Mouse (Mus musculus) brain, embryonic 14.5 days (tissue): Measurements from ENCODE around the gene Aldoc.

Source experiments
- CTCF ChIP-seq: fragments of 200-500 bp; IDR thresholded peaks from 2 replicates; pipeline ENCODE4 v1.5.1; 2012; ENCODE audit warnings: inconsistent platforms, mild to moderate bottlenecking, moderate library complexity, borderline replicate concordance; ENCODE audit not compliant: insufficient read depth, insufficient read length; ENCODE audit errors: extremely low read depth
- POLR2A ChIP-seq: fragments of 200-500 bp; IDR thresholded peaks from 2 replicates; pipeline ENCODE4 v1.6.1; 2012; ENCODE audit warnings: mild to moderate bottlenecking, inconsistent platforms, borderline replicate concordance; ENCODE audit not compliant: poor library complexity, insufficient read depth, insufficient read length, severe bottlenecking; ENCODE audit errors: extremely low read depth

- TF ChIP-seq POLR2A, result no peak
- TF ChIP-seq CTCF, result no peak
Observed at GRCm38 (mm10) chr11:78301357-78302084, 21.2 kb upstream of the Aldoc start, which contains the start of gene Spag5.
